Mouse (Mus musculus) layer of hippocampus, adult 9-10 months (tissue): ENCODE data around the gene Podxl2.

Experiments
- DNase-seq: peaks from one replicate; pipeline ENCODE4 v3.0.0; 2022; ENCODE audit warnings: low spot score

The Podxl2 gene

DNA sequence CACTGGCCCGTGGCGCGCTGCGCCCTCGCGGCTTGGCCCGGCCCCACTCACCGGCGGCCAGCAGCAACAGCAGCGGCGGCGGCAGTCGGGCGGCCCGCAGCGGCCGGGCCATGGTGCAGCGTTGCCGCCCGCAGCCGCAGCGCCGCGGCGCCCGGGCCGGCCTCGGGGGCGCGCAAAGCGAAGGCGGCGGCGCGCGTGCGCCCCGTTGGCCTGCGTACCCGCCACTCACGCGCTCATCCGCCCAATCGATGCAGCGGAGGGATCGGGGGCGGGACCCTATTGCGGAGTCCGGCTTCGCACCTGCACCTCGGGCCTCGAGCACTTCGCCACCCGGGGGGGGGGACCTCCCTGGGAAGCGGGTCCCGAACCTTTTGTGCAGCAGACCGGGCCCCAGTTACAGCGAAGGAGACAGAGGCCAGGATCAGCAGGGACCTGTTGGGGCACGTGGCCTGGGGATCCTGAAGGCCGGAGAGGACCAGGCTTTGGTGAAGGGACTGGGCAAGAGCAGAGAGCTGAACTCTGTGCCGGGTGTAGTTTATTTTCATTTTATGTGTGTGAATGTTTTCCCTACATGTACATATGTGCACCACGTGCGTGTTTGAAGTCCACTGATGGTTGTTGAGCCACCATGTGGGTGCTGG is at the start of gene Podxl2:
Gene Podxl2, minus strand, starts transcription at position 177 of the 641 bp plus-strand sequence.
- no peak for DNase-seq

DNA sequence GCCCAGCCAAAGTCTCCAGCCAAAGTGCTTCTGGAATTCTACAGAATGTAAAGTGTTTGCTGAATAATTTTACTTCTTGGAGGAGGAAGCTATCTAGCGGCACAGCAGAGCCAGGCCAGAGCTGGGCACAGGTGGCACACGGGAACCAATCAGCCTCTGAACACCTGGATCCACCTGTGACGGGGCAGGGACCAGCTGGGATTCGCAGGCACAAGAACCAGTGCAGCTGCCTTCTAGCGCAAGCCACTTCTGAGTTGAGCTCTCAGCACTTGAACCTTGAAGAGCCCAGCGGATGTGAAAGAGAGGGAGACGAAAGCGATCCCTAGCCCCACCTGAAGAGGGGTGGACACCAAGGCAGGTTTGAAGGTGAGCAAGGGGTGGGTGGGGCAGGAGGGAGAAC is 44.0 kb upstream of the Podxl2 start:
- DNase-seq: no peak

DNA sequence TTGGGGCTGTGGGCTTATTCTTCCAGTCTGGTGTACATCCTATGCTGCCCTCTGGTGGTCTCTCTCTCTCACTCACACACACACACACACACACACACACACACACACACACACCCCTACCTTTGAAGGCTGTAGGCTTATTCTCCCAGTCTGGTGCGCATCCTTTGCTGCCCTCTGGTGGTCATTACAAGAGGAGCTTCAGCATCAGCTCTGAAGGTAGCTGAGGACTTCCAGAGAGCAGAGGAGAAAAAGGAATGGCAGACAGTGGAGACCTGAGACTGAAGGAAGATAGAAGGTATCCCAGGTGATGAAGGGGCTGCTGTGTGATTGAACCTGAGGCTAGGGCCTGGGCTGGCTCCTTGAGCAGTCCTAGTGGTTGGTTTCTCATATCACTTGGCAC is 41.3 kb upstream of the Podxl2 start:
- DNase-seq: no peak

DNA sequence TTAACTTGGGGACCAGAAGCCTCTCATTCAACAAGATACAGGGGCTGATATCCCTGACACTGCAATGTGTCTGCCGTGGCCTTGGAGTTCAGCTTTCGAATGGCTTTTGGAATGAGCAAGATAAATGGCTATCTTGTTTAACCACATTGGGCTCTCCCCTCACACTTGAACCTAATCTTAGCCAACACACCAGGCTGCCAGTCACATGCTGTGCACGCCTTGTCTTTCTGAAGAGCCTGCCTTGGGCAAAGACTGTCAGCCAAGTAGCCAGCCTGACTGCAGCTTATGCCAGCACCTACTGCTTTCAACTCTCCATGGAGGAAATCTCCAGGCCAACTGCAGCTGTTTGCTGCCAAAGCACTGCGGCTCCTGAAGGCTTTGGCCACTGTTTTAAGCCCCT is 40.7 kb upstream of the Podxl2 start:
- DNase-seq: no peak

DNA sequence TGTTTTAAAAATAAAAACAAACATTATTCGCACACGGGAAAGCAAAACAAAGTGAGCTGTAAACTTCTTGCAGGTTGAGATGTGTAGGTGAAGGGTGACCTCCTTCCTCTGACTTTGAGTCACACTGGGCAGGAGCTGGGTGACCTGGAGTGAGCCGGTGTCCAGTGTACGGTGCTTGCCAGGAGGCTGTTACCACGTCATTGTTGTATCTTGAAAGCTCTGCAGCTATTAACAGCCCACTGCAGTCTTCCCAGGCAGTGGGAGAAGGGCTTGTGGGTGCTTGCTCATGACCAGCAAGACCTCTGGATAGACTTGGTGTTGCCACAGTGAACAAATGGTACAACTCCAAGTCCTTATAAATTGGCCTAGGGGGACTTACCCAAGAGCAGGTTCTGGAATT is 40.0 kb upstream of the Podxl2 start:
- DNase-seq: no peak

DNA sequence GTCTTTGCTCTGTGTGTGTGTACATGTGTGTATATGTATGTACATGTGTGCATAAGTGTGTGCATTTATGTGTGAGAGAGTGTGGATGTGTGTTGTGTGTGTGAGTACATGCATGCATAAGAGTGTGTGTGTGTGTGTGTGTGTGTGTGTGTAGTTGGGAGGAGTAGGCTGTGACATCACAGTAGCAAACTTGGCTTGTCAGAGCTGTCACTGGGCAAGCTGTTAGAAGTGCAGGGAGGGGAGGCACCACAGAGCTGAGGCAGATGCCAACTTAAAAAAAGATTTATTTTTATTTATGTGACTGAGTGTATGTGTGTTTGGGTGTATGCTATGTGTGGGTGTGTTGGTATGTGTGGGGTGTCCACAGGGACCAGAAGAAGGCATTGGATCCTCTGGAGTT is 38.6 kb upstream of the Podxl2 start:
- no peak for DNase-seq

DNA sequence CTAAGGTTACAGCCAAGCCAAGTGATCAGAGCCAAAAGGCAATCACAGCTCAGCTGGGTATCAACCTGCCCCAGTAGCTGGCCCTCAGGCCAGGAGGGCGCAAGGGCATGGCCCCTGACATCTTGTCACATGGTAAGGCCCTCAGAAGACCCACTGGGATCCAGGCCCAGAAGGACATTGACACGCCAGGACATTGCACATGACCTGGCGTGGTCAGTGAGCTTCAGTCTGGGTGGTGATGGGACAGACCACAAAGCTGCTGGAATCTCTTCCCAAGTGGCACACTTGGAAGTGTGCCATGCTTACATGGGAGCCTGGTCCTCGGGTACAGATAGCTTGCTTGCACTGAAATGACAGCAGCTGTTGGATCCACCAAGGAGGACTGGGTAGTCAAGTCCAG is 38.2 kb upstream of the Podxl2 start:
- no peak for DNase-seq

DNA sequence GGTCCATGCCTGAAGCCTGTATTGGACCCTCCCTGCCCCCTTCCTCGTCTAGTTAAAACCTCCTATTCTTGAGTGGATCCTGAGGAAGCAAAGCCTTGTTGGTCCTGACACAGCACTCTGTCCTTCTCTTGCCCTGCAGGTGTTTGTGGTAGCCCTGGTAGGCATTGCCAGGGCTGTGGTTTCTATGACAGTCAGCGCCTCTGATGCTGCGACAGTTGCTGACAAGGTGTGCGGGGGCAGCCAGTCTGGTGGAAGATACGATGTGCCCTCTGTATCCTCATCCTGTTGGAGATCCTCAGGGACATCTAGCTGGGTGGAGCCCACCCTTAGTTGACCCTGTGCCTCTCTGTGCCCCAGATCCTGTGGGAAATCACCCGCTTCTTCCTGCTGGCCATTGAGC is 34.3 kb upstream of the Podxl2 start:
- no peak for DNase-seq

DNA sequence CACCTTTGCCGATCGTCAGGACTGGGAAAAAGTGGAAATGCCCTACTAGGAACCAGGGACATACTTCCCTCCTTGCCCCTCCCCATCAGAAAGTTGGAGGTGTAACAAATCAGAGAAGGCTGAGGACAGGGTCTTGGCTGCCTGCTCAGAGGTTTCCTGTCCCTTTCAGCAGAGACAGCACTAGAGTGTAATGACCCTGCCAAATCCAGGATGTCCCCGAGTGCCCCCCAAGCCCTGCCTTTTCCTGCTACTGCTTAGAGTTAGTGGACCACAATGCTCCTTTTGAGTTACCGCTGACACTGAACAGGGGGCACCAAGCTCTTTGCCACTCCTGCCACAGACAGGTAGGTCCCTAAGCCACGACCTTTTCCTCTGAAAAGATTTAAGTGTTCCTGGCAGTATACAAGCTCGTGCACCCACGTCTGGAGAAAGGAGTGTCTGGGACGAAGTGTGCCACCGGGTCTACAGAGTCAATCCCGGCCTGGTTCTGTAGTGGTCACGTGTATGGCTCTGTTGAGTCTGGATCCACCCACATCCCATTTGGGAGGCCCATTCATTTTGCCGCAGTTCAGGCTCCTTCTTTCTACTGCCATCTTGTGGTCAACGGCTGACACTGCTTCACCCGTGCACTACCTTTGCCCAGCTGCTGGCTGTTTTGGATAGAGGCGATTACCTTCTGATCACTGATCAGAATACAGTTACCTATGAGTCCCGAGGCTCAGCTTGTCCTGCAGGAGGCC is 31.7 kb upstream of the Podxl2 start:
- DNase-seq: no peak

DNA sequence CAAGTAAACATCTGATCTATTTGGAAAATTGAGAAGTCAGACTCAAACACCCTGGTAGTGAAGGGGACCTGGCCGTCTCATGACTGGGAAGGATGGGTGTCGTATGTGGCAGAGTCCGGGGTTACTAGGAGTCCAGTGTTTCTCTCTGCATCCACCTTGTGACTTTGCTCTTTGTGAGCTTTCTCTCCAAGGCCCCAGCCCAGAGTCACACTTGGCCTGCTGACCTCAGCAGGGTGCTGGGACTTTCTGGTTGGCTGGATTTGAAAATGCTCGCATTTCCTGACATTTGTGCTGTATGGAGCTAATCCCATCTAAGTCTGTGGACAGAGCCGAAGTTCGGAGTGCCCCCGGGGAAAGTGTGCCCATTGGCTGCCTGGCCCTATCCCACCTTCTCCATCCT is 30.2 kb upstream of the Podxl2 start:
- no peak for DNase-seq

DNA sequence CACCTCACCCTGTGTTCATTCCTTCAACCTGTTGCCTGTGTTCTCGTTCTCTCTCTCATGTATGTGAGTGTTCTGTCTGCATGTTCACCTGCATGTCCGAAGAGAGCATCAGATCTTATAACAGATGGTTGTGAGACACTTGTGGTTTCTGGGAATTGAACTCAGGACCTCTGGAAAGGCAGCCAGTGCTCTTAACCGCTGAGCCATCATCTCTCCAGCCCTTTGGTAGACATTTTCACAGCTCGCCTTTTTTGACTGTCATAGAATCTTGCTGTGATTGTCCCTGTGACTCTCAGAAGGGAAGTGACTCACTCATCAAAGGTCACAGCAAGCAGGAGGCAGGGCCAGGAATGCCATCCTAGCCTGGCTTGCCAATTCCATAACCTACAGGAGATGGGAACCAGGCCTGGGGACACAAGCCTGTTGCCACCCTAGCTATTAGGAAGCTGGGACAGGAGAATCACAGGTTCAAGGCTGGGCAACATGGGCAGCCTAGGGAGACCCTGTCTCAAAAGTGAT is 29.7 kb upstream of the Podxl2 start:
- no peak for DNase-seq

DNA sequence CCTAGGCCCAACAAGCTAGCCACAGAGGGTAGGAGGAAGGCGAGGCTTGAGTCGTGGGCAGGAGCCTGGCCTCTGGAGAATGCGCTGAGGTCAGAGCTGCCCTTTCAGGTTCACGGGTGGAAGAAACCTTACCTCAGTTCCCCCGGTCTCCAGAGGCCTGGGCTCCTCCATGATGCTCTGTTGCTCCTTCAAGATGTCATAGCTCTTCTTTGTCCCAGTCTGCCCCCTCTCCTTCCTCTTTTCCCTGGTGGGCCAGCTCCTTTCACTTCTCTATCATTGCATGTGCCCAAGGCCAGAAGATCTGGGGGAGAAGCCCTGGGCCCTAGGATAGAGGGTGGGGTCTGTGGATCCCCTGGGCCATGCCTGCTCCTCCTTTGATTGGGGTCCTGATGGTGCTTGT is 28.9 kb upstream of the Podxl2 start:
- no peak for DNase-seq

DNA sequence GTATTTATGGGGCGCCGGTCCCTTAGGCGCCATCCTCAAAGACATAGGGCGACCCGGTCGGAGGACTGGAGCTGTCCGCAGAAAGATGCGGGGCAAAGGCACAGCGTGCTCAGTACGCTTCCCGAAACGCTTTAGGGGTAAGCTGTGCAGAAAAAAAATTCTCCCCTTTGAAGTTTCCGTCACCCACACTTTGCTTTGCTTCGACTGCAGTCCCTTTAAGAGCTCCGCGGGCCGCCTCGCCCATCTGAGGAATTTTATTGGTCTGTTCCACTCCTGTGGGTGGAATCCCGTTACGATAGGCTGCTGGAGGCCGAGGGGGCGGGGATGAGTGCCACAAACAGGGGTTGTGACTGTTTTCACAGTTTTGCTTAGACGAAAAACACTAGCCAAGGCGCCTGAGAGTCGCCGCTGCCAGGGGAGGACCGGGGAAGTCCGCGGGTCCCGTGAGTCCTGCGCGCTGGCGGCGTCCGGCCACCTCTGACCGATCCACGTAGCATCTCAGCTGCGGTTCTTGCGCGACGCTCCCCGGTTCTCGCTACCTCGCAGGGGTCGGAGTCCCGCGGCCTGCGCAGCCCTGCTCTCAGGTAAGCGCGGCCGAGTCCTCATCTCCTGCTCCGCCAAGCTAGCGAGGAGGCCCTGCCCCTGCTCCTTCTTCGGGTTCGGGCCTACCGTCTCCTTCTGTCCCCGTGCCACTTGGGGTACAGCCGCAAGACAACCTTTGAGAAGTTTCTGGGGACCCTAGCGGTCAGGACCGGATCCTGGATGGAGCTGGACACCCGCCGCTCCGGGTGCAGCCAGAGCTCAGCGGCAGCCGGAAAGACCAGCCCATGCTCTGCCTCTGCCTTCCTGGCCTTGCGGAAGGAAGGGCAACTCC is 27.3 kb upstream of the Podxl2 start, which contains the start of gene Tpra1:
Gene Tpra1, plus strand, starts transcription at position 305 of the 874 bp plus-strand sequence.
- DNase-seq: peak; percentile 90

DNA sequence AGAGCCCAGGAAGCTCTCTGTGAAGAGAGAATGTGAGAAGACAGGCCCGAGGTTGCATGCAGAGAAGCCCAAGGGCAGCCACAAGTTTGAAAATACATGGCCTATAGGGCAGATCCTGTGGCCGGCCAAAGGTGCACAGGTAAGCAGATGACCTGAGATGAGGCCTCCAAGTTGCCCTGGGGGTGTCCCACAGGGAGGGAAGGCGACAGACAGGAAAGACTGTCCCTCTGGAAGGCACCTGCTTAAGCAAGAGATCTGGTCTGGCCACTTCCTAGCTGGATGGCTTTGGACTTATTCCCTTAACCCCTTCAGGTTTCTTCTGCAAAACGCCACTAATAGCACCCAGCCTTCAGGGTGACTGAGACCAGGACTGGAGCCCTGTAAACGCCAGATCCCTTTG is 26.6 kb upstream of the Podxl2 start:
- no peak for DNase-seq

DNA sequence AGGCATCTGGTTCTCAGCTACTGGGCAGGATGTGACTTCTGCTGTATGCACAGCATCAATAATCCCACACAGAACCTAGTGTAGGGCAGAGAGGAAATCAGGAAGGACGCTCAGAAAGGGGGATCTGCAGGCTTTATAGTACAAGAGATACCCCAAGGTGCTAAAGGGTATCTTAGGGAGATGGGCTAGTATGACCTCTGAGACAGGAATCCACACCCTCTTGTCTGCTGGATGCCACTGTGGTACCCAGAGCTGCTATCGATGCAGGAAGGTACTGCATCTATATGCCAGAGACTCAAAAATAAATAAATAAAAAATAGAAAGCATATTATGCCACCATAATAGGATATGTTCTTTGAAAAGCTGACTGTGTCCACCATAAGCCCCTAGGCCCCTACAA is 24.8 kb upstream of the Podxl2 start:
- no peak for DNase-seq

DNA sequence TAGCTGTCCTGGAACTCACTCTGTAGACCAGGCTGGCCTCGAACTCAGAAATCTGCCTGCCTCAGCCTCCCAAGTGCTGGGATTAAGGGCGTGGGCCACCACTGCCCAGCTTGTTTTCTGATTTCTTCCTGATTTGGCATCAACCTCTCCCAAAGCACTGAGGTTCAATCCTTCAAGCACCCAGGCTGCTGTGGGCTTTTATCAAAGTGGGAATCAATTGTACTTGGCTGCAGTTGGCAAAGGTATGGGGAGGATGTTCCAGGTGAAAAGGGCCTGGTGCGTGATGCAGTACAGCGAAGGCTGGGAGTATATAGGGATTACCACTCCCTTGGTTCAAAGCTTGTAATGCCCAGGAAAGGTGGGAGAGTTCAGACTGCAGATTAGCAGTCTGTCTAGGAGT is 24.2 kb upstream of the Podxl2 start:
- DNase-seq: no peak

DNA sequence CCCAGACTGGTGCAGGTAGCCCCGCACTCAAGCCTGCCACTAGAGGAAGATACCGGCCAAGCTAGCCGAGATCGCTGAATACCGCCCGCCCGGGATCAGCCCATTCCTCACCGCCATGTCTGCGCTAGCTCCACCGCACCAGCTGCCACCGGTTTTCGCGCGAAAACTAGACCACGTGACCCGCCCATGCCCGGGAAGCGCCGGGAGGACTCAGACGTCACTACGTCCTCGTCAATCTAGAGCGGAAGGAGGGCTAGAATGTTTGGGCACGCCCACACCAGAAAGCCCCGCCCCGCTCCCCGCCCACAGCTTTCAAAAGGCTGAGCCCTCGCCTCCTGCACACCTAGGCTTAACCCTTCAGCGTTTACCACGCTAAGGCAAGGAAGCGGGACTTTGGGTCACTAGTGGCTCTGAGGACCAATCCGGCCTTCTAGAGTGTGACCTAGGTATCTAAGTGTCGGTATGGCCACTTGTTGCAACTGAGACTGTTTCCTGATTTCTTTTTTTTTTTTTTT is 23.7 kb upstream of the Podxl2 start, which contains the start of gene Mcm2:
Gene Mcm2, minus strand, starts transcription at position 247 of the 515 bp plus-strand sequence.
- DNase-seq: peak; percentile 68

DNA sequence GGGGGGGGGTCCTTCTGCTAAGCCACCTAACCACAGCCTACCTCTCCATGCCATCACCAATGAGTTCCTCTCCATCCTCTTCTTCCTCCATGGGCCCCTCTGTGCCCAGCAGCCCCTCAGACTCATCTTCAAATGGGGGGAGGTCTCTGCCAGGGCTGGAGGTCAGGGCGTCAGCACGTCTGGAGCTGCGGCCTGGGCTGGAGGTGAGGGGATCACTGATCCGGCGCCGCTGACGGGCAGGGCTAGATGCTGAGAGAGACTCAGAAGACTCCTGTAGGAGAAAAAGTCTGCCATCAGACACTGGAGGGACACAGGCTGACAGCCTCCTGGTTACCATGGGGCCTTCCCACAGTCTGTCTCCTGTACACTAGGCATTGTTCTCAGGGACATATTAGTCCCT is 22.4 kb upstream of the Podxl2 start:
- no peak for DNase-seq

DNA sequence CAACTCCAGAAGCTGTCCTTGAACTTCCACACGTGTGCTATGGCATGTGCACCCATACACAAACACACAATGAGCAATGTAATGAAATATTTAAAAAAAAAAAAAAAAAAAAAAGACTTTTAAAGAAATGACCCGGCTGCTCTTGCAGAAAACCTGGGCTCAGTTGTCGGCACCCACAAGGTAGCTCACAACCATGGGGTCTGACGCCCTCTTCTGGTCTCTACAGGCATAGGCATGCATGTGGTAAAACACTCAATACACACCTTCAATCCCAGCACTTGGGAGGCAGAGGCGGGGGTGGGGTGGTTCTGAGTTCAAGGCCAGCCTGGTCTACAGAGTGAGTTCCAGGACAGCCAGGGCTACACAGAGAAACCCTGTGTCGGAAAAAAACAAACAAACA is 21.1 kb upstream of the Podxl2 start:
- DNase-seq: no peak

DNA sequence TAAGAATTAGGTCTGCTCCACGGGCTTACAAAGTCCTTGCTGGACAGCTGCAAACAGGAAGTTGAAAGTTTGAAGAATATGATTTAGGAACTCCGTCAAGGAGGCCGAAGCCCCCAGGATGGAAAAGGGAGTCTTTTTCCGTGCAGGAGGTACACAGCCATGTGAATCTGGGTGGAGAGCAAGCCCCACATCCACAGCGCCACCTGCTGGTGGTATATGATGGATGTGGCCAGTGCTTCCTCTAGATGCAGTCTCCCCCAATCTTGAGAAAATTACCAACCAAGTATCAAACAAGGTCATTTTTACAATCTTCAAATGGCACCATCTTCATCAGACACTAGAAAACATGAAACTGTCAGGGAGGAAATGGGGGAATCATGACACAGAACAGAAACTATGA is 18.7 kb upstream of the Podxl2 start:
- no peak for DNase-seq

DNA sequence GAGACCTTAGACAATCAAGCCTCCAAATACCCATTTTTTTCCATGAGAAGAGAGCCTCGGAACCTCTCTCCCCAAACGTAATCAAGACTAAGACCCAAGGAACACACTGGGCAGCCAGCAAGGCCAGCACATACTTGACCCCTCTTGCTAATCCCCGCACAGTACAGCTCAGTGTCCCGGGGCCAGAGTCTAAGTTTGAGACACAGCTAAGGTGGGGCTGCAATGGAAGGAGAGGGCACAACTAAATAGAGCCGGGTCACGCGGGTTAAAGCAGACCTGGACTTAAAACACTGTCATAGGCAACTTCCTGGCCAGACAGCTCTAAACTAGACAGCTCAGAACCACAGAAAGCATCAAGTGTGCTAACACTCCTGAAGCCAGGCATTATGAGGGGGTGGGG is 16.0 kb upstream of the Podxl2 start:
- no peak for DNase-seq

DNA sequence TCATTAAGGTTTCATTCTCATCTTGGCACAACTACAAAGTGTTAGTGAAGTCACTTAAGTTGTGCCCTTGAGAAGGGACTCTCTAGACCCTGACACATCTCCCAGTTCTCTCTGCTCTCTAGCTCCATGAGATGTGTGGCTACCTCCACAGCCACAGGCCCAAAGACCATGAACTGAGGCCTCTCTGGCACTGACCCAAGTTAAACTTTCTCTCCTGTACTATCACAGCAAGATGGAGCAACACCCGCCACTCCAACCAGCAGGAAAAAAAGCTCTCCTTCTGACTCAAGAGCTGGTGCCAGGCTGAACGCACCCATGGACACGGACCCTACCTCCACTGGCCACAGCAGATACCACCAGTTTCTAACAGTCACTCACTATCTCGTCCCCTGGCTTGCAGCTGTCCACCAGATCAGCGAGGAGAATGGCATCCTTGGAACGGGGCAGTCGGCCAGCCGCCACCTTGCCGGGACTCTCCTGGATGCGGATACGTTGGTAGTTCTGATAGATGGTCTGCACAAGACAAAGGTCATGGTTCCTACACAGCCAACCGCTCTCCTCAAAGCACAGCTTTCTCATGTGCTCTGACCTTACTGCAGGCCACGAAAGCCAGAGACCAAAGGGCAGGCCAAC is 14.7 kb upstream of the Podxl2 start:
- DNase-seq: no peak
